Mouse (Mus musculus) heart, embryonic 10.5 days (tissue): ENCODE measurements around the gene Pdzd7. TPM values are rescaled to one million over a fixed set of nuclear protein-coding genes. Genes with fewer than 3 reads are reported as not detected.
A peak's percentile ranks its signal among the peaks of the same experiment; 100 is the strongest.

Source experiments
- DNase-seq: peaks from one replicate; pipeline ENCODE4 v3.0.0-alpha.2; 2017; ENCODE audit warnings: low spot score
- H3K27ac ChIP-seq: fragments of 300-500 bp; sonication (generic); 2 replicates; pipeline ENCODE4 v1.5.1; 2016; ENCODE audit warnings: mild to moderate bottlenecking
- H3K27me3 ChIP-seq: fragments of 300-500 bp; sonication (generic); 2 replicates; pipeline ENCODE4 v1.6.1; 2016; ENCODE audit warnings: mild to moderate bottlenecking; ENCODE audit not compliant: poor library complexity, insufficient read depth, severe bottlenecking
- H3K36me3 ChIP-seq: fragments of 300-500 bp; sonication (generic); 2 replicates; pipeline ENCODE4 v1.6.1; 2016; ENCODE audit warnings: mild to moderate bottlenecking, moderate library complexity
- H3K4me1 ChIP-seq: fragments of 300-500 bp; sonication (generic); 2 replicates; pipeline ENCODE4 v1.6.1; 2016; ENCODE audit warnings: mild to moderate bottlenecking
- H3K4me3 ChIP-seq: fragments of 300-500 bp; sonication (generic); 2 replicates; pipeline ENCODE4 v1.5.1; 2016; ENCODE audit warnings: mild to moderate bottlenecking, moderate library complexity
- H3K9me3 ChIP-seq: fragments of 300-500 bp; sonication (generic); 2 replicates; pipeline ENCODE4 v1.6.1; 2016; ENCODE audit warnings: mild to moderate bottlenecking, moderate library complexity
- WGBS: fragments of 180-500 bp; shearing (Covaris S2); methylation state at CpG from one replicate; pipeline ENCODE4 v1.1.7; 2016; 5-methylcytosine and 5-hydroxymethylcytosine counted together
- polyA plus RNA-seq: library from polyadenylated mRNA; unstranded; fragments of >200 nt; fragmentation: Nextera tagmentation; extraction: Ambion mirVana; gene quantifications from 2 replicates; pipeline ENCODE4 v1.2.1, GENCODE M21; 2016

Gene Pdzd7
- polyA plus RNA-seq, 1 experiment from 2014 or later = 0.55 TPM

DNA sequence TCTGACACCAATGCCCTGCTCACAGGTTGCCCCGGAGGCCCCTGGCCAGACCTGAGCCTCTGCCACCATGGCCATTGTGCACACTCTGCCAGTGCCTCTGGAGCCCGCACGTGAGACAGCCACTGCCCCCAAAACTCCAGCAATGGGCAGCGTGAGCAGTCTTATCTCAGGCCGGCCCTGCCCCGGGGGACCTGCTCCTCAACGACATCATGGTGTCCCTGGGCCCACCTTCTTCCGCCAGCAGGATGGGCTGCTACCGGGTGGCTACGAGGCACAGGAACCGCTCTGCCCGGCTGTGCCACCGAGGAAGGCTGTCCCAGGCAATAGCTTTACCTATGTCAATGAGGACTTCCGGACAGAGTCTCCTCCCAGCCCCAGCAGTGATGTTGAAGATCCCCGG is 24.2 kb downstream of the Pdzd7 start:
- no peak for DNase-seq
- Histone ChIP-seq H3K36me3 (peaks cover 60% of the 10 kb centered on the region), H3K27ac (no peak overlapping the region), H3K4me1 (peaks cover 59% of the 10 kb centered on the region), H3K27me3 (no peaks in the 10 kb centered on the region), H3K9me3 (no peaks in the 10 kb centered on the region), H3K4me3 (no peak overlapping the region)
- WGBS = 85% methylated on average over 15 of the region's 15 CpGs

- Histone ChIP-seq H3K36me3 (peaks cover 49% of the 10 kb centered on the region), H3K4me1 (peaks cover 69% of the 10 kb centered on the region), H3K27ac (peak overlapping the region; percentile 53), H3K27me3 (no peaks in the 10 kb centered on the region), H3K4me3 (0 out of 2 replicates have a peak overlapping the region, but pooled peaks have one; percentile 12), H3K9me3 (no peaks in the 10 kb centered on the region)
- DNase-seq = no peak
- 56% methylated on average over 6 of the region's 6 CpGs for WGBS
Measured at GRCm38 (mm10) chr19:45020348-45020747, 25.2 kb downstream of the Pdzd7 start.

- H3K36me3 ChIP-seq = peaks cover 30% of the 10 kb centered on the region
- no peaks in the 10 kb centered on the region for H3K27me3 ChIP-seq
- H3K9me3 ChIP-seq = no peaks in the 10 kb centered on the region
- H3K4me3 ChIP-seq = peak overlapping the region; percentile 82
- H3K27ac ChIP-seq = peak overlapping the region; percentile 99
- peaks cover 78% of the 10 kb centered on the region for H3K4me1 ChIP-seq
- DNase-seq = no peak
- WGBS = 0% methylated on average over 13 of the region's 13 CpGs
Measured at GRCm38 (mm10) chr19:45018351-45018831, 27.1 kb downstream of the Pdzd7 start.

DNA sequence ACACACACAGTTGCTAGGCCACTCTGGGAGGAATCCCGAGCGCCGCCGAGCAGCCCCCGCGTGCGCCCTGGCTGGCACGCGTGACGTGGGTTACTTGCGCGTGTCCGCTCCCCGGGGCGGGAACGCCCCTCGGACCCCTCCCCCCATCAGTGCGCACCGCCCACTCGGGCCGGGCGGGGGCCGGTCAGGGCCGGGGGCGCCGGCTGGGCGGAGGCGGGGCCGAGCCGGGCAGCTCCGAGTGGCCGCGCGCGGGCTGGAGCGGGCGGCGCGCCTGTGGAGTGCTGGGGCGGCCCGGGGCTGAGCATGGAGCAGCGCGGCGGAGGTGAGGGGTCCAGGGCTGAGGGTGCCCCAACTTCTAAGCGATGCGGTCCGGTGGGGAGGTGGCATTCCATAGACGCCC is 27.6 kb downstream of the Pdzd7 start:
- WGBS = 1% methylated on average over 38 of the region's 48 CpGs
- Histone ChIP-seq H3K27me3 (no peaks in the 10 kb centered on the region), H3K36me3 (peaks cover 26% of the 10 kb centered on the region), H3K4me3 (peak overlapping the region; percentile 82), H3K9me3 (no peaks in the 10 kb centered on the region), H3K27ac (peak overlapping the region; percentile 99), H3K4me1 (peaks cover 77% of the 10 kb centered on the region)
- peak; percentile 89 for DNase-seq

DNA sequence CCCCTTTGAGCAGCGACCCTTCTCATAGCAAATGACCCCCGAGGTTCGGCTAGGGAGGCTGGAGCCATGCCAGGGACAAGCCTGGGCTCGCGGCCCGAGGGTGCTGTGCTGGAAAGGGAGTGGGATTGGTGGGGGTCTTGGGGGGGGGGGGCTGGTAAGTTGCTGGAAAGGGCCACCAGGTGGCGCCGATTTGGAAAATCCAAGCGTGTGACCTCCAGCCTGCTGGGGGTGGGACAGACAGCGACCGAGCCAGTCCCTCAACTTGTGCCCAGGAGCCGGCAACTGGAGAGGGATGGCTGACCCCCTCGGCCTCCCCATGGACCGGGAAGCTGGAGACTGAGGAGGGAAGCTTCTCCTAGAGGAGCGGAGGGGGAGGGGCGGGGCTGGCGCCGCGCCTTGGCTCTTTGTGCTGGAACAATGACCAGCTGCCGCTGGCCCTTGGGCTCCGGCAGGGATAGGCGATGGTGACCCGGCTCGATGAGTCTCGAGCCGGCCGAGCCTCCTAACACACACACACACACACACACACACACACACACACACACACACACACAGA is 28.2 kb downstream of the Pdzd7 start:
- Histone ChIP-seq H3K4me3 (peak overlapping the region; percentile 82), H3K27ac (peak overlapping the region; percentile 99), H3K27me3 (no peaks in the 10 kb centered on the region), H3K36me3 (peaks cover 22% of the 10 kb centered on the region), H3K9me3 (no peaks in the 10 kb centered on the region), H3K4me1 (peaks cover 77% of the 10 kb centered on the region)
- DNase-seq = peak; percentile 92
- under 1% methylated on average over 26 of the region's 27 CpGs for WGBS

DNA sequence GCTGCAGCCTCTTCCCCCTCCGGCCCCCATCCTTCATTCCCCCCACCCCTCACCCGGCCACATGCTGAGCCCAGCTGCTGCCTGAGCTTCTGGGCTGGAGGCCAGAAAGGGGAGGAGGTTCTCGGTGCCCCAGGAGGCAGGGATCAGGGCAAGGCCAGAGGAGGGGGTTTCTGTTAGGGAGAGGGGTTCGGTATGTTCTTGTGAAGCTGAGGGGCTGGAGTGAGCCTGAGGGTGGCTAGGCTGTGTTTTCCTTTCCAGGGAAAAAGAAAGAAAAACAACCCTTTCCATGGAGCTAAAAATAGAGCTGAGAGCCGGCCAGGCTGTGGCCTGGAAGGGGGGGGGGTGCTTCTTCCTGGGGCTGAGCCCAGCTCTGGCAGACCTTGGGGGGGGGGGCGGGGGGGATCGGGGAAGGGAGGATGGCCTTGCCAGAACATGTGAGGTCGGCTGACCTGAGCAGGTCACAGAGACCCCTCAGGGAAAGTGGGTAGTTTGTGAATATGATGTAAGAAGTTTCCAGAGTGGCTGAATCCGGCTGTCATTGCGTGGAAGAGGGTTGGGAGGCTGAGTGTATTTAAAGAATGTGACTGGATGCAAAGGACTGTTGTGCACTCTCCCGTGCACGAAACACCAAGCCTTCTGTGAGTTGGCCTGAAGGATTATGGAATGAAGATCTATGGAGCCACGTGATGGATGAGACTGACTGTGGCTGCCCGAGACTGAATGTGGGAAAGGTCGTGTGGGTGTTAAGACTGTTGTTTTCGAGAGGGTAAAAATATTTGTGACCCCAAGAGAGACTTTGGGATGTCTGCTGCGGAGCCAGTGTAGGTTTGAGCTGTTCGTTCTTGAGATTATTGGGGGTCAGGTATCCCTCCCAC is 28.9 kb downstream of the Pdzd7 start:
- peaks cover 76% of the 10 kb centered on the region for H3K4me1 ChIP-seq
- under 1% methylated on average over 16 of the region's 18 CpGs for WGBS
- peak overlapping the region; percentile 82 for H3K4me3 ChIP-seq
- H3K9me3 ChIP-seq = no peaks in the 10 kb centered on the region
- no peaks in the 10 kb centered on the region for H3K27me3 ChIP-seq
- peak; percentile 85 for DNase-seq
- peak overlapping the region; percentile 99 for H3K27ac ChIP-seq
- H3K36me3 ChIP-seq = peaks cover 21% of the 10 kb centered on the region

DNA sequence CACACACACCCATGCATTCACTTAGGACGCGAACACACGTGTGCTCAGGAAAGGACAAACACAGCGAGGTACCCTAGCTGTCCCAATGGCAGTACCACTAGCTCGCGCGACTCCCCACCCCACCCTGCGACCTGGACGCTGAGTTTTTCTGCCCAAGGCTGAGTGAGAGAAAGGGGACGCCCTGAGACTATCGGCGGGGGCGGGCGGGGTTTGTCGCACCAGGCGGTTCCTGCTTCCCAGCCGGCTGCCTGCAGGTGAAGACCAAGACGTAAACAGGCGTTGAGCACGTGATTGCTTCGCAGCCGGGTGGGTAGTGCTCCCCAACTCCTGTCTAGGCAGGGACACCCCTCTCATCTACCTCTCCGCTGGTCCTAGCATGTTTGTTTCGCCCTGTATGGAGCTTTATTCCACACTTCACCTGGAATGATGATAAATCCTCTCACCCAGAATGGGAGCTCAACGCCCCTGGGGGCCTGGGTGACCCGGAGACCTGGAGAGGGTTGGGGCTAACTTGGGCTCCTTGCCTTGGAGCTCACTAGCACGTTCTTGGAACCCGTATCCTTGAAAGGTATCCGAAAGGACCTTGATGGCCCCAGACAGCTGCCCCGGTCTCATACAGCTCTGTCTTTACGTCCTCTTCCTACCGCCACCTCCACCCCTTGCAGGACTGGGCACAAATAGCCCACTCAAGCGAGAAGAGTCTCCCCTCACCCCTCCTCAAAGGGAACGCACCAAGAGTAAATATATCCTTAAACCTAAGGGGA is 29.8 kb downstream of the Pdzd7 start:
- H3K4me3 ChIP-seq = peak overlapping the region; percentile 82
- H3K27ac ChIP-seq = peak overlapping the region; percentile 99
- no peaks in the 10 kb centered on the region for H3K9me3 ChIP-seq
- H3K27me3 ChIP-seq = no peaks in the 10 kb centered on the region
- peak; percentile 92 for DNase-seq
- H3K4me1 ChIP-seq = peaks cover 67% of the 10 kb centered on the region
- H3K36me3 ChIP-seq = peaks cover 22% of the 10 kb centered on the region
- WGBS = under 1% methylated on average over 34 of the region's 34 CpGs

GRCm38 (mm10) chr19:45014981-45015402 is 30.5 kb downstream of the Pdzd7 start:
- peaks cover 60% of the 10 kb centered on the region for H3K4me1 ChIP-seq
- peak overlapping the region; percentile 99 for H3K27ac ChIP-seq
- peak overlapping the region; percentile 82 for H3K4me3 ChIP-seq
- peaks cover 24% of the 10 kb centered on the region for H3K36me3 ChIP-seq
- WGBS = under 1% methylated on average over 25 of the region's 25 CpGs
- no peaks in the 10 kb centered on the region for H3K27me3 ChIP-seq
- no peaks in the 10 kb centered on the region for H3K9me3 ChIP-seq
- DNase-seq = no peak

- Histone ChIP-seq H3K36me3 (peaks cover 29% of the 10 kb centered on the region), H3K4me3 (peak within 1 kb of the TSS; percentile 82), H3K9me3 (no peaks in the 10 kb centered on the region), H3K4me1 (peaks cover 54% of the 10 kb centered on the region), H3K27ac (peak within 1 kb of the TSS; percentile 99), H3K27me3 (no peaks in the 10 kb centered on the region)
- DNase-seq = no peak
- 3% methylated on average over 10 of the region's 10 CpGs for WGBS
Measured at GRCm38 (mm10) chr19:45014335-45014971, 31.1 kb downstream of the Pdzd7 start, which contains the start of gene Lzts2. Gene Lzts2, plus strand, starts transcription at chr19:45014414.

DNA sequence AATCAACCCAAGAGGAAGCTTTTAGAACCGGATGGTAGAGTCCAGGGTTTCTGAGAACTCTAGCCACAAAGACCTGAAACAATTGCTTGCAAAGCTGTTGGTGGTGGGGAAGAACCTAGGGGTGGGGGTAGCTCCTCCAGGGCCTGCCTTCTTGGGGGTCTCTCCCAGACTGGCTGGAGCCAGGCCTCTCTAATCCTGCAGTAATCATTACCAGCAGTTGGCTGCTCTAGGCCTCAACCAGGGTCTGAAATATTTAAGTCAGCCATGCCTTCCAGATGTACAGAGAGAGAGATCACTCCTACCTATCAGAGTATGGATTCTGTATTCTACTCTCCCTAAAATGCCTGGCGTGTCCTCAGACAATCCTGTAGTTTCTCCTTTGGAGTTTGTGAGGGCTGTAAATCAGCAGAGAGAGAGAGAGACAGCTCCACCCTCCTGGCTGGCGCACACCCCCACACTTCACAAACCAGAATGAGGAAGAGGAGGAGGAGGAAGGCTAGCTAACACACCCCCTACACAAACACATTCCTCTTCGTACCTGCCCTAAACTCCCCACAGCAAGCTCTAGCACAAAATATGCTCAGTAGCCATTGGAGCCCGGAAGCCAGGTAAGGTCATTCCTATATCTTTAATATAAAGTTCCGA is 31.8 kb downstream of the Pdzd7 start:
- DNase-seq = no peak
- 60% methylated on average over 6 of the region's 6 CpGs for WGBS
- H3K36me3 ChIP-seq = peaks cover 34% of the 10 kb centered on the region
- H3K27me3 ChIP-seq = no peaks in the 10 kb centered on the region
- H3K4me1 ChIP-seq = peaks cover 47% of the 10 kb centered on the region
- H3K9me3 ChIP-seq = no peaks in the 10 kb centered on the region
- H3K4me3 ChIP-seq = peak overlapping the region; percentile 82
- H3K27ac ChIP-seq = peak overlapping the region; percentile 99

DNA sequence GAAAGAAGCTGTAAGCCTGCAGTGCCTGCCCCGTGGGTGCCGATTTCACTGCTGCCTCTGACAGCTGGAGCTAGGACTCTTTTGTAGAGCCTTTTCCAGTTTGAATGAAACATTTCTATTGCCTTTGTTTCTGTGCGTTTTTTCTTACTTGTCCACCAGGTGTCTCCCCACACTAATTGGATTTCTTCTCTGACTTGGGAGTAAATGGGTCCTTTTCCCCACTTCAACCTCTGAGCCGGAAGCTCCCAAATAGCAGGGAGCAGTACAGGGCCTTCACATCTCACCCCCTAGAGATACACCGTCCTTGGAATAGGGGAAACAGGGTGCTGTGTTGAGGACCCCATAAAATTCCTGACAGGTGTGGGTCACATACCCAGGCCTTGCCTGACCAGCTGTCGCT is 32.9 kb downstream of the Pdzd7 start:
- H3K4me1 ChIP-seq = peaks cover 45% of the 10 kb centered on the region
- no peaks in the 10 kb centered on the region for H3K9me3 ChIP-seq
- H3K36me3 ChIP-seq = peaks cover 44% of the 10 kb centered on the region
- no peak overlapping the region for H3K4me3 ChIP-seq
- H3K27me3 ChIP-seq = no peaks in the 10 kb centered on the region
- no peak overlapping the region for H3K27ac ChIP-seq
- WGBS = 49% methylated on average over 6 of the region's 6 CpGs
- no peak for DNase-seq

GRCm38 (mm10) chr19:45012219-45012618 is 33.3 kb downstream of the Pdzd7 start:
- no peak overlapping the region for H3K4me3 ChIP-seq
- H3K27ac ChIP-seq = no peak overlapping the region

More at GRCm38 (mm10) chr19:45012219-45012618, 33.3 kb downstream of the Pdzd7 start:
- Histone ChIP-seq H3K4me1 (peaks cover 46% of the 10 kb centered on the region), H3K9me3 (no peaks in the 10 kb centered on the region), H3K27me3 (no peaks in the 10 kb centered on the region), H3K36me3 (peaks cover 44% of the 10 kb centered on the region)
- WGBS = 81% methylated on average over 8 of the region's 8 CpGs
- no peak for DNase-seq
